Mouse (Mus musculus) G1E (cell line): ENCODE results near the gene Col1a2. TPM values are rescaled to one million over a fixed set of nuclear protein-coding genes. Genes with fewer than 3 reads are reported as not detected.

ENCODE experiments used
- ATAC-seq: 2 replicates; pipeline ENCODE4 v1.8.0; 2016; ENCODE audit warnings: mild to moderate bottlenecking; ENCODE audit not compliant: insufficient number of reproducible peaks, poor library complexity, low FRiP score, severe bottlenecking; ENCODE audit errors: extremely low read depth
- DNase-seq: peaks from one replicate; pipeline ENCODE4 v3.0.0; 2012; ENCODE audit warnings: low spot score
- H3K27me3 ChIP-seq: 2 replicates; pipeline ENCODE4 v1.6.1; 2012; ENCODE audit warnings: mild to moderate bottlenecking, low read length, inconsistent platforms; ENCODE audit not compliant: insufficient read depth
- H3K36me3 ChIP-seq: replicated peaks from 2 replicates; pipeline ENCODE3; 2012; ENCODE audit warnings: mild to moderate bottlenecking, inconsistent platforms
- H3K4me1 ChIP-seq: 2 replicates; pipeline ENCODE4 v1.6.1; 2012; ENCODE audit warnings: low read depth, low read length, inconsistent platforms, mixed read lengths; ENCODE audit not compliant: insufficient read depth
- H3K4me3 ChIP-seq: 2 replicates; pipeline ENCODE4 v1.5.1; 2012; ENCODE audit warnings: low read depth, mild to moderate bottlenecking, inconsistent platforms, low read length, moderate library complexity, mixed read lengths
- H3K9me3 ChIP-seq: replicated peaks from 2 replicates; pipeline ENCODE4 v1.6.1; 2012; ENCODE audit warnings: inconsistent platforms
- CTCF ChIP-seq: IDR thresholded peaks from 2 replicates; pipeline ENCODE4 v1.5.1; 2012; ENCODE audit warnings: low read depth, low read length, inconsistent platforms, mixed read lengths
- GATA1 ChIP-seq: IDR thresholded peaks from 2 replicates; pipeline ENCODE4 v1.6.1; 2012; ENCODE audit warnings: borderline replicate concordance, low read length, inconsistent platforms, mixed read lengths
- GATA2 ChIP-seq: IDR thresholded peaks from 2 replicates; pipeline ENCODE4 v1.6.1; 2012; ENCODE audit warnings: low read depth, low read length, inconsistent platforms, borderline replicate concordance
- POLR2AphosphoS5 ChIP-seq: IDR thresholded peaks from 2 replicates; pipeline ENCODE4 v1.6.1; 2012; ENCODE audit warnings: low read depth, low read length, inconsistent platforms; ENCODE audit not compliant: insufficient replicate concordance
- TAL1 ChIP-seq: conservative IDR thresholded peaks from 2 replicates; pipeline ENCODE4 v1.6.1; 2012; ENCODE audit warnings: low read depth, low read length, inconsistent platforms, mixed read lengths
- polyA plus RNA-seq: library from polyadenylated mRNA; stranded (reverse); fragments of >175 nt; gene quantifications from 2 replicates; pipeline ENCODE4 v1.2.3, GENCODE M21; 2012
- total RNA-seq, 2 experiments: library from RNA; stranded (forward) in 1 of 2; stranded (reverse) in 1 of 2; fragments of 200-1000 nt in 1 of 2; fragments of >200 nt in 1 of 2; fragmentation: Nextera tagmentation in 1 of 2; gene quantifications; 2 replicates each; pipeline ENCODE4 v1.2.3; 2014 to 2017

Col1a2 gene
- total and polyA plus RNA-seq, 3 experiments: 0.55 TPM; not detected in 2

- TF ChIP-seq GATA1 (no peak), POLR2AphosphoS5 (no peak), TAL1 (no peak), CTCF (no peak), GATA2 (no peak)
- ATAC-seq: no peak
- no peak for DNase-seq
- Histone ChIP-seq H3K4me1 (no peaks in the 10 kb centered on the region), H3K36me3 (no peaks in the 10 kb centered on the region), H3K27me3 (peaks cover 28% of the 10 kb centered on the region), H3K4me3 (no peak overlapping the region), H3K9me3 (no peaks in the 10 kb centered on the region)
These were observed 58.9 kb downstream of the Col1a2 start for GRCm38 (mm10) chr6:4563477-4563876.

DNA sequence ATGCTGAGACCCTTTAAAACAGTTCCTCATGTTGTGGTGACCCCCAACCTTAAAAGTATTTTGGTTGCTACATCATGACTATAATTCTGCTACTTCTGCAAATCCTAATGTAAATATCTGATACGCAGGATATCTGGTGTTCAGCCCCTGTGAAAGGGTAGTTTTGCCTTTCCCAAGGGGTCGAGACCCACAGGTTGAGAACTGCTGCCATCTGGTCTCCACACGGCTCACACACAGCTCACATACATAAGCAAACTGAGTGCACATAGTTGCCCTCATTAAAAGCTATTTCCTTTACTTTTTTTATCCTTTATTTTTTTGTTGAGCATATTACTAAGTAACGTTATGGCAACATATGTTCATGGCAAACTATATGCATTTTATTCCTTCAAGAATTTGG, 65.8 kb downstream of the Col1a2 start:
- no peak for DNase-seq
- no peaks in the 10 kb centered on the region for H3K36me3 ChIP-seq
- no peaks in the 10 kb centered on the region for H3K4me1 ChIP-seq
- TF ChIP-seq GATA2 (no peak), CTCF (no peak), GATA1 (no peak)
- H3K4me3 ChIP-seq: no peak overlapping the region
- no peaks in the 10 kb centered on the region for H3K9me3 ChIP-seq
- no peak for ATAC-seq
- H3K27me3 ChIP-seq: peaks cover 22% of the 10 kb centered on the region

GRCm38 (mm10) chr6:4577756-4578155, 73.1 kb downstream of the Col1a2 start:
- no peaks in the 10 kb centered on the region for H3K4me1 ChIP-seq
- H3K9me3 ChIP-seq: no peaks in the 10 kb centered on the region
- TF ChIP-seq TAL1 (no peak), GATA2 (no peak), GATA1 (no peak), POLR2AphosphoS5 (no peak), CTCF (no peak)
- H3K4me3 ChIP-seq: no peak overlapping the region
- ATAC-seq (no peak), DNase-seq (no peak)
- H3K27me3 ChIP-seq: peaks cover 16% of the 10 kb centered on the region
- no peaks in the 10 kb centered on the region for H3K36me3 ChIP-seq

DNA sequence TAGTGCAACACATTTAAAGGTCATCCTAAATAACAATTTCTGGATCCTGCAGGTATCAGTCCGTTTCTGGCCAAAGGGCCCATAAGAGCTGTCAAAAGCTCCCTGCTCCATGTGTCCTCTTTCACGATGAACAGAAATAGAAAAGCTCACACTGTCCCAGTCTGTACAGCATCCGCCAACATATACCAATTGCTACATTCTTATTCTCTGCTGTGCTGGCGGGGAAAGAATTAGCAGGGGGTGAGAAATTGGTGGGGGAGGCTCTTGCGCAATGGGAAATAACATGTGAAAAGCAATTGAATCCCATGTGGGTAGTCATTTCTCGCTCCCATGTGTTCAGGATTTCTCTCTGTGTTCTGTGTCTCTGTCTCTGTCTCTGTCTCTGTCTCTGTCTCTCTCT, 73.7 kb downstream of the Col1a2 start:
- Histone ChIP-seq H3K36me3 (no peaks in the 10 kb centered on the region), H3K9me3 (no peaks in the 10 kb centered on the region), H3K4me1 (no peaks in the 10 kb centered on the region), H3K4me3 (no peak overlapping the region), H3K27me3 (peaks cover 14% of the 10 kb centered on the region)
- no peak for DNase-seq
- no peak for TF ChIP-seq GATA2
- TF ChIP-seq POLR2AphosphoS5: no peak
- TF ChIP-seq GATA1: no peak
- no peak for TF ChIP-seq CTCF
- TF ChIP-seq TAL1: no peak
- ATAC-seq: no peak

GRCm38 (mm10) chr6:4579620-4580019, 75.0 kb downstream of the Col1a2 start:
- ATAC-seq: no peak
- no peaks in the 10 kb centered on the region for H3K36me3 ChIP-seq
- H3K27me3 ChIP-seq: peaks cover 17% of the 10 kb centered on the region
- DNase-seq: no peak
- H3K4me3 ChIP-seq: no peak overlapping the region
- no peaks in the 10 kb centered on the region for H3K9me3 ChIP-seq
- no peak for TF ChIP-seq CTCF
- H3K4me1 ChIP-seq: no peaks in the 10 kb centered on the region; the same call in 1 of the 2 replicates

DNA sequence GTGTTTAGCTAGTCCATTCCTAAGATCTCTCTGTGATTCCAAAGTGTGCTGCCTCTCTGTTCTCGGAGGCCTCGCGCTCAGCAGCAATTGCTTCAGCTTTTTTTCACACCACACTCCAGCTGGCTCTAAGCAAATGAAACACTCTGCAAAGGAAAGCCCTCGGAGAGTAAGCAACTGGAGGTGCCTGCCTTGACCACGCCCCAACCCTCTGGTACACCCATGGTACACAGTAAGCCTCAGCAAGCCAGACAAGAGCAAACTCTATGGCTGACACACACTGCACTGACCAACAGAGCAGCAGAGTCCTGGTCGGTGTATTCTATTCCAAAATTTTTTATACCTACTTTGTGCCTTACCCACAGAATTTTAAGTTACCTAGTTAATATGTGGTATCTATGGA, 78.9 kb downstream of the Col1a2 start:
- Histone ChIP-seq H3K4me1 (no peaks in the 10 kb centered on the region; the same call in 1 of the 2 replicates), H3K27me3 (peaks cover 22% of the 10 kb centered on the region), H3K36me3 (no peaks in the 10 kb centered on the region), H3K4me3 (no peak overlapping the region), H3K9me3 (no peaks in the 10 kb centered on the region)
- TF ChIP-seq CTCF (no peak), POLR2AphosphoS5 (no peak), TAL1 (no peak), GATA2 (no peak)
- DNase-seq (no peak), ATAC-seq (no peak)

GRCm38 (mm10) chr6:4587946-4588345, 83.3 kb downstream of the Col1a2 start:
- DNase-seq (no peak), ATAC-seq (no peak)
- no peaks in the 10 kb centered on the region for H3K9me3 ChIP-seq
- TF ChIP-seq GATA2: no peak
- no peak for TF ChIP-seq POLR2AphosphoS5
- no peak for TF ChIP-seq CTCF
- TF ChIP-seq TAL1: no peak
- no peak for TF ChIP-seq GATA1
- no peak overlapping the region for H3K4me3 ChIP-seq
- no peaks in the 10 kb centered on the region for H3K36me3 ChIP-seq
- no peaks in the 10 kb centered on the region; the same call in 1 of the 2 replicates for H3K4me1 ChIP-seq
- H3K27me3 ChIP-seq: peaks cover 21% of the 10 kb centered on the region
